In genomic region chr5:36178215-36178614, GRCm38 (mm10) we compare ENCODE assay signal across 25 mouse cellular contexts. TPM values are rescaled to one million over a fixed set of nuclear protein-coding genes. Genes with fewer than 3 reads are reported as not detected.
A peak's percentile ranks its signal among the peaks of the same experiment; 100 is the strongest.
DNase-seq lines count a peak whose midpoint lies in the region; ATAC-seq and TF ChIP-seq lines count a peak whose summit lies in the region.
"Had no signal": no experiment of that assay in that cellular context is flagged by ENCODE, and none has a peak within 500 bp of the region (broad histone marks: within the 10 kb centered on the region; RNA-seq: fewer than 3 reads in every experiment).

No protein-coding gene starts in this region.

- H3K27me3 ChIP-seq in kidney, embryonic 15.5 days = no peaks in the 10 kb centered on the region
- no peaks in the 10 kb centered on the region for H3K27me3 ChIP-seq in lung, postnatal 0 days (replicated peaks; ENCODE audit: insufficient read depth, low read length)
- H3K27me3 ChIP-seq: forebrain, embryonic 13.5 days had no signal

- no peak overlapping the region for H3K27ac ChIP-seq in kidney, embryonic 15.5 days
- no peak overlapping the region for H3K27ac ChIP-seq in lung, postnatal 0 days (ENCODE audit: low read length)
- H3K27ac ChIP-seq: forebrain, embryonic 10.5 days; forebrain, embryonic 13.5 days; heart, adult 2 months; heart, embryonic 10.5 days; heart, embryonic 13.5 days had no signal

- no peak for DNase-seq in kidney, adult 18-20 months
- DNase-seq in lung, adult 18-20 months = peak; percentile 18 to 24
- DNase-seq in lung, postnatal 4 days = no peak
- DNase-seq in lung, postnatal 0 days (ENCODE audit: low spot score) = peak; percentile 76
- peak; percentile 48 for DNase-seq in lung, postnatal 36 days
- no peak for DNase-seq in cerebellum, adult 11-12 months
- DNase-seq: adrenal gland, adult 8-10 months; adrenal gland, postnatal 25 days; cerebellum, adult 18-20 months; cerebellum, adult 9-10 months; cerebellum, postnatal 14 days; gastrocnemius, postnatal 10 days; gastrocnemius, postnatal 36 days; heart, adult 2 months; heart, postnatal 14 days; heart, postnatal 4 days had no signal

- peaks cover 13% of the 10 kb centered on the region for H3K4me1 ChIP-seq in kidney, embryonic 15.5 days
- H3K4me1 ChIP-seq in lung, postnatal 0 days (ENCODE audit: insufficient read depth, low read depth, low read length) = no peaks in the 10 kb centered on the region

- no peak overlapping the region for H3K4me3 ChIP-seq in kidney, embryonic 15.5 days (replicated peaks)
- H3K4me3 ChIP-seq in lung, postnatal 0 days (ENCODE audit: low read depth, low read length) = no peak overlapping the region
- H3K4me3 ChIP-seq: forebrain, embryonic 10.5 days; forebrain, embryonic 13.5 days; heart, adult 2 months; heart, embryonic 10.5 days; heart, embryonic 13.5 days had no signal

- 31% methylated on average over 7 of the region's 7 CpGs for WGBS in kidney, embryonic 15.5 days
- WGBS in lung, postnatal 0 days = 30% methylated on average over 7 of the region's 7 CpGs

- ATAC-seq in kidney, embryonic 15.5 days (replicated peaks; ENCODE audit: low FRiP score) = 0 out of 2 replicates have a peak, but pooled peaks have one; percentile 20
- peak; percentile 73 for ATAC-seq in lung, postnatal 0 days
- ATAC-seq: activated CD4-positive, CD25-positive, alpha-beta regulatory T cell, adult 4 months; forebrain, embryonic 13.5 days; forebrain, embryonic 16.5 days had no signal

- no peak for TF ChIP-seq EP300 in lung, postnatal 0 days (IDR thresholded peaks at IDR 0.05)

- no peak for TF ChIP-seq CTCF in lung, postnatal 0 days (IDR thresholded peaks at IDR 0.05)

- H3K9me3 ChIP-seq in kidney, embryonic 15.5 days (replicated peaks) = no peaks in the 10 kb centered on the region
- H3K9me3 ChIP-seq in lung, postnatal 0 days (ENCODE audit: low read length) = no peaks in the 10 kb centered on the region
- H3K9me3 ChIP-seq: forebrain, embryonic 10.5 days; forebrain, embryonic 13.5 days; heart, embryonic 10.5 days; heart, embryonic 13.5 days had no signal

- H3K36me3 ChIP-seq in kidney, embryonic 15.5 days = no peaks in the 10 kb centered on the region
- H3K36me3 ChIP-seq in lung, postnatal 0 days (ENCODE audit: insufficient read depth, low read length) = no peaks in the 10 kb centered on the region
- H3K36me3 ChIP-seq: forebrain, embryonic 10.5 days; heart, embryonic 10.5 days; heart, embryonic 13.5 days had no signal

- H3K4me2 ChIP-seq in kidney, embryonic 15.5 days = no peak overlapping the region
- no peak overlapping the region for H3K4me2 ChIP-seq in lung, postnatal 0 days (replicated peaks; ENCODE audit: low read depth, low read length)
- H3K4me2 ChIP-seq: forebrain, embryonic 13.5 days; heart, embryonic 13.5 days had no signal

- H3K9ac ChIP-seq in kidney, embryonic 15.5 days = no peak overlapping the region
- H3K9ac ChIP-seq in lung, postnatal 0 days (replicated peaks; ENCODE audit: low read depth) = no peak overlapping the region
- H3K9ac ChIP-seq: forebrain, embryonic 13.5 days; heart, embryonic 13.5 days had no signal

RNA-seq across cellular contexts. Expression of gene Psapl1, which starts 25.6 kb away (rescaled TPM):
- polyA plus RNA-seq in kidney, embryonic 15.5 days (2015; fragmentation: Nextera tagmentation; extraction: Ambion mirVana) = 0.45 and 0.59 TPM in 2 replicates
- polyA plus RNA-seq in lung, postnatal 0 days (2015; fragmentation: Nextera tagmentation; extraction: Ambion mirVana) = 0.93 and 1.0 TPM in 2 replicates
- polyA plus RNA-seq: activated CD4-positive, CD25-positive, alpha-beta regulatory T cell, adult 4 months; brain, embryonic 14.5 days; hindbrain, embryonic 11.5 days had no signal

Comparison
In these comparisons a context has a peak if more than half of its experiments do, and no peak if none do; other contexts are left out.
1. DNase-seq: peak in lung, adult 18-20 months (2 of 2), lung, postnatal 0 days (single experiment) and lung, postnatal 36 days (single experiment); none in kidney, adult 18-20 months (single experiment), lung, postnatal 4 days (0 of 2) and cerebellum, adult 11-12 months (single experiment).